ENCODE assay signal across 8 mouse cellular contexts in the genomic region with DNA sequence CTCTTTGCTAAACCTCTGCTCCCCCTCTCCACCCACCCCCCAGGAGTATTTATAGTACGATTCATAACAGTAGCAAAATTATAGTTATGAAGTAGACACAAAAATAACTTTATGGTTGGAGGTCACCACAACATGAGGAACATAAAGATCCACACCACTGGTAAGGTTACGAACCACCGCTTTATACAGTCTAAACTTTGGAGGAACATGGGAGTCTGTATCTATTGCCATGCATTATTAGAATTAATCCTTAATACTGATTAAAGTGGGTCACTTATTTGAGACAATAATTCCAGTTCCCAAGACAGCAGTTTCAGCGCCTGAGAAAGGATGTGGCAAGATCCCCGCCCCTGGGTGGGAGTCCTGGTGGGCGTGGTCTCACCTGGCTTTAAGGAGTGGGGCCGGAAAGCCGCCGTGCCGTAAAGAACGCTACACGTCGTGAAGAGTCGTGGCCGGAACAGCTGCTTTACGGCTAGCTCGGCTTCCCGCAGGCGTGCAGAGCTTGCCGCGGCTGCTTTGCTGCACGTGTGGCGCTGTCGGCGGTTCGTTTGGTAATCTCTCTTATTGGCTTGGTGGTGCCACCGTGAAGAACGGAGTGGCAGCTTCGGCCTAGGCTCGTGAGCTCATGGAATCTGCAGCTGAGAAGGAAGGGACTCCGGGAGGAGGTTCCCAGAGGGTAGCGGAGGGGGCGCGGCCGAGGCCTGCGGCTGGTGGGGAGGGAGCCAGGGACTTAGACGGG. TPM values are rescaled to one million over a fixed set of nuclear protein-coding genes. Genes with fewer than 3 reads are reported as not detected.
DNase-seq lines count a peak whose midpoint lies in the region; ATAC-seq lines count a peak whose summit lies in the region.

A gene (plus strand): TSS at position 463 of the 739 bp plus-strand sequence.

- peak; percentile 84 for DNase-seq in WW6 (ENCODE audit: low read depth, low spot score)
- DNase-seq in cerebellum, postnatal 4 days (ENCODE audit: low spot score in 2 of 2), result peak; percentile 87 to 92
- peak; percentile 92 for DNase-seq in gastrocnemius, adult 18-20 months (ENCODE audit: low spot score)
- peak; percentile 94 for DNase-seq in left cerebral cortex, adult 18-20 months (ENCODE audit: low spot score in 2 of 2)
- peak; percentile 95 for DNase-seq in right cerebral cortex, adult 18-20 months
- peak; percentile 83 for DNase-seq in urinary bladder, postnatal 10 days (ENCODE audit: low spot score)

- 5% methylated on average over 37 of the region's 37 CpGs for WGBS in hindbrain, embryonic 16.5 days
- 9% methylated on average over 37 of the region's 37 CpGs for WGBS in macrophage (ENCODE audit: missing documents)

- no peaks in the 10 kb centered on the region for H3K9me3 ChIP-seq in hindbrain, embryonic 16.5 days (ENCODE audit: control insufficient read depth, low read length)

- H3K27me3 ChIP-seq in hindbrain, embryonic 16.5 days (replicated peaks; ENCODE audit: control insufficient read depth, insufficient read depth, low read length), result no peaks in the 10 kb centered on the region

- peak; percentile 95 for ATAC-seq in hindbrain, embryonic 16.5 days

- peaks cover 11% of the 10 kb centered on the region for H3K36me3 ChIP-seq in hindbrain, embryonic 16.5 days (ENCODE audit: control insufficient read depth, insufficient read depth, low read length)
- peaks cover 6% of the 10 kb centered on the region for H3K36me3 ChIP-seq in macrophage (ENCODE audit: inconsistent target)

- H3K4me2 ChIP-seq in hindbrain, embryonic 16.5 days (ENCODE audit: low read length), result peak within 1 kb of the TSS; percentile 76

- H3K9ac ChIP-seq in hindbrain, embryonic 16.5 days (ENCODE audit: low read depth, low read length), result peak within 1 kb of the TSS; percentile 61

- H3K4me1 ChIP-seq in hindbrain, embryonic 16.5 days (ENCODE audit: control insufficient read depth, insufficient read depth, low read depth, low read length), result peaks cover 11% of the 10 kb centered on the region

- H3K27ac ChIP-seq in hindbrain, embryonic 16.5 days (ENCODE audit: low read depth, low read length), result peak within 1 kb of the TSS; percentile 40; the same call in 1 of the 2 replicates
- peak within 1 kb of the TSS; percentile 4; the same call in 1 of the 2 replicates for H3K27ac ChIP-seq in macrophage

- H3K79me2 ChIP-seq in macrophage (ENCODE audit: inconsistent target), result peaks cover 14% of the 10 kb centered on the region

- H3K4me3 ChIP-seq in hindbrain, embryonic 16.5 days (ENCODE audit: low read length), result peak within 1 kb of the TSS; percentile 67
- H3K4me3 ChIP-seq in macrophage (ENCODE audit: inconsistent target), result peak within 1 kb of the TSS; percentile 73

RNA-seq across cellular contexts. Expression of the gene that starts here (rescaled TPM):
- total RNA-seq in gastrocnemius, adult 18-20 months (2021), result 10 to 100 TPM; 13.0 to 15.9 TPM
- polyA plus RNA-seq in hindbrain, embryonic 16.5 days (2015; fragmentation: Nextera tagmentation; extraction: Ambion mirVana), result 30.5 and 34.1 TPM in 2 replicates
- total RNA-seq in left cerebral cortex, adult 18-20 months (2021), result 10 to 100 TPM; 15.6 to 16.6 TPM
- 10 to 100 TPM in 19 of 26 experiments, 1 to 10 TPM in 7; 2.2 to 28.2 (median 16.7) TPM for total RNA-seq in macrophage (2018; cell fraction: chromatin; rRNA removed)
- 10 to 100 TPM in 9 of 26 experiments, 1 to 10 TPM in 17; 5.2 to 11.7 (median 9.6) TPM for total RNA-seq in macrophage (2018; cell fraction: cytosol; rRNA removed)
- total RNA-seq in macrophage (2018; cell fraction: nucleus; rRNA removed), result 10 to 100 TPM in 12 of 26 experiments, 1 to 10 TPM in 14; 2.8 to 23.5 (median 9.8) TPM
- polyA plus RNA-seq in macrophage (2018), result 7.6 to 20.9 TPM (median 10.3 TPM) in 3 replicates

Comparison
In these comparisons a context has a peak if more than half of its experiments do, and no peak if none do; other contexts are left out.
1. Peak in every context shown above with its lines: DNase-seq, ATAC-seq, H3K4me3 ChIP-seq and H3K27ac ChIP-seq.